16 mouse cellular contexts compared by ENCODE assay signal in the genomic region with DNA sequence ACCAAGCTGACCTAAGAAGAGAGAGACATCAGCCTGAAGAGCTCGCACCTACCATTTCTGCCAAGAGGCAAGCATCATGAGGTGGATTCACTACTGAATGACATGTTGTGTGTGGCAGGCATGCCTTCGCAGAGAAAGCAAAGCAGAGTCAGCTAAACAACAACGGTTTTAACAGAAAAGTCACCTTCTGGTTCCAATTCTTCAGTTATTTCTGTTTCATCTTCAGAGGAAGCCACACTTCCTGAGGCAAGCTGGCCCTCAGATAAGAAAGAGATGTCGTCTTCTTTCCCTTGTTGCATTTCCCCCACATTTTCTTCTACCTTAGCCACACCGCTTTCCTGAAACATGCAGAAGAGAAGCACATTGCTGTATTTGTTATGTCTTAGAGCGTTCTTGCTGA.
"Had no signal": no experiment of that assay in that cellular context is flagged by ENCODE, and none has a peak within 500 bp of the region (broad histone marks: within the 10 kb centered on the region; RNA-seq: fewer than 3 reads in every experiment).

No protein-coding gene starts in this region.

- H3K27me3 ChIP-seq: intestine, embryonic 15.5 days; kidney, embryonic 15.5 days; liver, embryonic 15.5 days; midbrain, embryonic 12.5 days; neural tube, embryonic 15.5 days had no signal

- DNase-seq: kidney, adult 18-20 months; kidney, postnatal 14 days; lung, adult 2 months; lung, postnatal 36 days; right cerebral cortex, adult 18-20 months; right cerebral cortex, postnatal 25 days had no signal

- H3K4me1 ChIP-seq: intestine, embryonic 15.5 days; kidney, embryonic 15.5 days; limb, embryonic 10.5 days; liver, embryonic 15.5 days; midbrain, embryonic 12.5 days; neural tube, embryonic 15.5 days had no signal

- H3K36me3 ChIP-seq: intestine, embryonic 15.5 days; liver, embryonic 15.5 days had no signal

- H3K27ac ChIP-seq: intestine, embryonic 15.5 days; kidney, embryonic 15.5 days; left cerebral cortex, adult 2 months; limb, embryonic 10.5 days; liver, embryonic 15.5 days; midbrain, embryonic 12.5 days; neural tube, embryonic 15.5 days; stomach, postnatal 0 days had no signal

- H3K9me3 ChIP-seq: intestine, embryonic 15.5 days; kidney, embryonic 15.5 days; limb, embryonic 10.5 days; liver, embryonic 15.5 days; midbrain, embryonic 12.5 days; neural tube, embryonic 15.5 days had no signal

- H3K4me2 ChIP-seq: intestine, embryonic 15.5 days; kidney, embryonic 15.5 days; liver, embryonic 11.5 days; liver, embryonic 15.5 days; midbrain, embryonic 12.5 days; neural tube, embryonic 15.5 days had no signal

- H3K9ac ChIP-seq: intestine, embryonic 15.5 days; kidney, embryonic 15.5 days; liver, embryonic 15.5 days; midbrain, embryonic 12.5 days; neural tube, embryonic 15.5 days had no signal

- ATAC-seq: intestine, embryonic 15.5 days; lung, postnatal 0 days had no signal

- H3K4me3 ChIP-seq: intestine, embryonic 15.5 days; kidney, embryonic 15.5 days; left cerebral cortex, adult 2 months; limb, embryonic 10.5 days; liver, embryonic 15.5 days; midbrain, embryonic 12.5 days; neural tube, embryonic 15.5 days had no signal
